Mouse (Mus musculus) C2C12 (cell line): ENCODE data around the gene Ak7.

Experiments
- CTCF ChIP-seq: IDR thresholded peaks from one replicate; pipeline ENCODE4 v1.5.1; 2011; ENCODE audit not compliant: control insufficient read depth, insufficient read depth, insufficient read length
- FOSL1 ChIP-seq: IDR thresholded peaks from one replicate; pipeline ENCODE4 v1.8.0; 2011; ENCODE audit warnings: mild to moderate bottlenecking, low read length; ENCODE audit not compliant: poor library complexity, insufficient read depth, severe bottlenecking

- no peak for TF ChIP-seq FOSL1
- no peak for TF ChIP-seq CTCF
Measured at GRCm38 (mm10) chr12:105695848-105696247, 9.9 kb upstream of the Ak7 start.
